Mouse (Mus musculus) activated CD4-positive, CD25-positive, alpha-beta regulatory T cell (primary cell): ENCODE results near the gene Oaz3. TPM values are rescaled to one million over a fixed set of nuclear protein-coding genes. Genes with fewer than 3 reads are reported as not detected.

Source experiments
- polyA plus RNA-seq, 2 experiments: library from polyadenylated mRNA; unstranded; fragments of 100-300 nt; shearing (Covaris generic); gene quantifications; one replicate each; pipeline ENCODE4 v1.2.1; 2017

Oaz3 gene
- polyA plus RNA-seq = 1 to 10 TPM in 1 of 2 experiments, under 1 TPM in 1; 0.64 to 2.0 TPM

GRCm38 (mm10) chr3:94443597-94443964 lies at the start of gene Oaz3:
TSS of gene Oaz3 (minus strand) at chr3:94443915.

GRCm38 (mm10) chr3:94480291-94480884 lies 36.7 kb upstream of the Oaz3 start, which contains the start of gene Riiad1:
TSS of gene Riiad1 (minus strand) at chr3:94480341.

GRCm38 (mm10) chr3:94477981-94478422 lies 34.3 kb upstream of the Oaz3 start, which contains the start of gene Celf3:
TSS of gene Celf3 (plus strand) at chr3:94478295.

GRCm38 (mm10) chr3:94442951-94443596 lies 641 bp downstream of the Oaz3 start, which contains the start of gene Mrpl9:
TSS of gene Mrpl9 (plus strand) at chr3:94443318.

GRCm38 (mm10) chr3:94413031-94413679 lies 30.6 kb downstream of the Oaz3 start, which contains the start of gene Tdrkh:
TSS of gene Tdrkh (plus strand) at chr3:94413273.

GRCm38 (mm10) chr3:94398217-94398616 lies 45.5 kb downstream of the Oaz3 start, which contains the start of gene Lingo4:
TSS of gene Lingo4 (plus strand) at chr3:94398517.

Other genes starting within 250 kb of the Oaz3 start
- gene Gm5286, start 247.2 kb downstream of the Oaz3 start, polyA plus RNA-seq = not detected
- gene Gm4778, start 179.9 kb downstream of the Oaz3 start, polyA plus RNA-seq = not detected
- gene Them4, start 133.8 kb downstream of the Oaz3 start, polyA plus RNA-seq = 1 to 10 TPM; 4.2 to 6.5 TPM
- gene Them5, start 101.8 kb downstream of the Oaz3 start, polyA plus RNA-seq = not detected
- gene C2cd4d, start 81.5 kb downstream of the Oaz3 start, polyA plus RNA-seq = under 1 TPM in 1 of 2 experiments, not detected in 1; 0.24 TPM
- 1 to 10 TPM in 1 of 2 experiments, under 1 TPM in 1; 0.82 to 2.3 TPM for gene Rorc, start 71.1 kb downstream of the Oaz3 start, polyA plus RNA-seq
- under 1 TPM in 1 of 2 experiments, not detected in 1; 0.12 TPM for gene Lingo4, start 45.4 kb downstream of the Oaz3 start, polyA plus RNA-seq
- 1 to 10 TPM; 3.8 to 4.7 TPM for gene Tdrkh, start 30.6 kb downstream of the Oaz3 start, polyA plus RNA-seq
- gene Mrpl9, start 597 bp downstream of the Oaz3 start, polyA plus RNA-seq = 10 to 100 TPM; 39.5 to 72.8 TPM
- 1 to 10 TPM; 1.0 to 2.2 TPM for gene Celf3, start 34.4 kb upstream of the Oaz3 start, polyA plus RNA-seq
- gene Riiad1, start 36.4 kb upstream of the Oaz3 start, polyA plus RNA-seq = under 1 TPM in 1 of 2 experiments, not detected in 1; 0.69 TPM
- 10 to 100 TPM; 18.4 to 24.6 TPM for gene Snx27, start 138.8 kb upstream of the Oaz3 start, polyA plus RNA-seq
- not detected for gene Gm10972, start 199.2 kb upstream of the Oaz3 start, polyA plus RNA-seq
- 1 to 10 TPM; 3.0 to 3.3 TPM for gene Tuft1, start 215.0 kb upstream of the Oaz3 start, polyA plus RNA-seq
- under 1 TPM in 1 of 2 experiments, not detected in 1; 0.41 TPM for gene Selenbp2, start 249.6 kb upstream of the Oaz3 start, polyA plus RNA-seq